Mouse (Mus musculus): ENCODE results near the gene Scaf8. TPM values are rescaled to one million over a fixed set of nuclear protein-coding genes. Genes with fewer than 3 reads are reported as not detected.

The Scaf8 gene
- total RNA-seq, 2 experiments from 2014 or later = 51.2 to 51.3 TPM

Other genes with a start within 250 kb of the Scaf8 start
- gene Tiam2, start 211.6 kb downstream of the Scaf8 start, total RNA-seq (2021) = 1 to 10 TPM; 7.6 to 7.7 TPM